Mouse (Mus musculus) T-cell, adult 66 days (primary cell): Measurements from ENCODE around the gene Rhox2f. TPM values are rescaled to one million over a fixed set of nuclear protein-coding genes. Genes with fewer than 3 reads are reported as not detected.

Experiments
- total RNA-seq, 2 experiments: library from RNA; stranded (reverse); gene quantifications; 3 replicates in 1 of 2; 4 replicates in 1 of 2; pipeline ENCODE4 v1.2.4; 2023

Gene Rhox2f
- not detected for total RNA-seq

GRCm38 (mm10) chrX:37571105-37571504, at the start of gene Rhox2f:
Rhox2f (plus strand) TSS chrX:37571405.

GRCm38 (mm10) chrX:37530152-37530551, 41.1 kb upstream of the Rhox2f start, which contains the start of gene Rhox2e:
Rhox2e (plus strand) TSS chrX:37530452.

GRCm38 (mm10) chrX:37541719-37542118, 29.5 kb upstream of the Rhox2f start, which contains the start of gene Rhox3e:
Rhox3e (plus strand) TSS chrX:37542019.

GRCm38 (mm10) chrX:37557112-37557511, 14.1 kb upstream of the Rhox2f start, which contains the start of gene Rhox4e:
Rhox4e (plus strand) TSS chrX:37557412.

GRCm38 (mm10) chrX:37580692-37581091, 9.5 kb downstream of the Rhox2f start, which contains the start of gene Rhox3f:
Rhox3f (plus strand) TSS chrX:37580992.

GRCm38 (mm10) chrX:37607604-37608003, 36.4 kb downstream of the Rhox2f start, which contains the start of gene Rhox4f:
Rhox4f (minus strand) TSS chrX:37607704.

Other genes with a start within 250 kb of the Rhox2f start
- not detected for gene Rhox3a2, start 191.4 kb upstream of the Rhox2f start, total RNA-seq
- not detected for gene Rhox4a2, start 180.6 kb upstream of the Rhox2f start, total RNA-seq
- not detected for gene Rhox2b, start 159.3 kb upstream of the Rhox2f start, total RNA-seq
- not detected for gene Rhox4b, start 138.9 kb upstream of the Rhox2f start, total RNA-seq
- gene Rhox2c, start 117.7 kb upstream of the Rhox2f start, total RNA-seq, result not detected
- gene Rhox3c, start 112.8 kb upstream of the Rhox2f start, total RNA-seq, result not detected
- not detected for gene Rhox4c, start 91.1 kb upstream of the Rhox2f start, total RNA-seq
- not detected for gene Rhox2d, start 78.0 kb upstream of the Rhox2f start, total RNA-seq
- gene Rhox4d, start 57.0 kb upstream of the Rhox2f start, total RNA-seq, result not detected
- not detected for gene Rhox2e, start 41.0 kb upstream of the Rhox2f start, total RNA-seq
- gene Rhox3e, start 29.4 kb upstream of the Rhox2f start, total RNA-seq, result not detected
- gene Rhox4e, start 14.0 kb upstream of the Rhox2f start, total RNA-seq, result not detected
- not detected for gene Rhox3f, start 9.6 kb downstream of the Rhox2f start, total RNA-seq
- gene Rhox4f, start 36.3 kb downstream of the Rhox2f start, total RNA-seq, result not detected
- not detected for gene Rhox3g, start 57.2 kb downstream of the Rhox2f start, total RNA-seq
- gene Rhox2g, start 72.1 kb downstream of the Rhox2f start, total RNA-seq, result not detected
- not detected for gene Rhox4g, start 79.9 kb downstream of the Rhox2f start, total RNA-seq
- gene Rhox3h, start 97.4 kb downstream of the Rhox2f start, total RNA-seq, result not detected
- not detected for gene Rhox2h, start 101.9 kb downstream of the Rhox2f start, total RNA-seq
- gene Rhox5, start 233.4 kb downstream of the Rhox2f start, total RNA-seq, result not detected